Mouse (Mus musculus) small intestine, adult 2 months (tissue): ENCODE measurements around the gene Sirt7.

Source experiments
- CTCF ChIP-seq: fragments of 200-500 bp; IDR thresholded peaks from 2 replicates; pipeline ENCODE4 v1.5.1; 2012; ENCODE audit warnings: low read depth, mild to moderate bottlenecking, control low read depth, inconsistent platforms, low read length, moderate library complexity, mixed read lengths; ENCODE audit not compliant: insufficient replicate concordance, insufficient read length; ENCODE audit errors: extremely low read depth
- POLR2A ChIP-seq: fragments of 200-500 bp; IDR thresholded peaks from 2 replicates; pipeline ENCODE4 v1.6.1; 2012; ENCODE audit warnings: low read depth, mild to moderate bottlenecking, control low read depth, inconsistent platforms, low read length, moderate library complexity

DNA sequence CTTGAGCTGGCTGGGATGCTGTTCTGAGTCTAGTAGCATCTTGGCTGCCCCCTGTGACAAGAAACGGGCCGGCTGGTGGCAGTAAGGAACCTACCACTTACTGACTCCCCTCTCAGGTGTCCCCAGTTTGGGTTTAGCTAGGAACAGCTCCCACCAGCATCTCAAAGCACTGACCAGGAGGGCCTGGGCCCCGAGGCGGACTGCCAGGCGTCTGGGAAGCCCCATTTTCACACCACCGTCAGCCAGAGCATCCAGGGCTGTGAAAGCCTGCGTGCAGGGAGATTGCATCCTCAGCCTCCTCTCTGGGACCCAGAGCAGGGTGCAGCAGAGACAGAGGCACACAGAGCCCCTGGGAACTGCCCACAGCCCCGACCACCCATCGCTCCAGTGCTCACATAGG lies 16.2 kb upstream of the Sirt7 start:
- TF ChIP-seq CTCF (no peak), POLR2A (no peak)
